Mouse (Mus musculus): ENCODE measurements at regions not wholly inside any gene's neighbourhood (a gene's known extent, or its start where the extent isn't known, plus 50 kb on each side); places are given as distances from the start of the nearest gene placed in this dataset. TPM values are rescaled to one million over a fixed set of nuclear protein-coding genes. Genes with fewer than 3 reads are reported as not detected.

Small RNAs in the stretch of these regions (microRNA-seq; reads per million reads assigned to microRNA genes)
- gene Gm25248 = not detected
